In the genomic region with DNA sequence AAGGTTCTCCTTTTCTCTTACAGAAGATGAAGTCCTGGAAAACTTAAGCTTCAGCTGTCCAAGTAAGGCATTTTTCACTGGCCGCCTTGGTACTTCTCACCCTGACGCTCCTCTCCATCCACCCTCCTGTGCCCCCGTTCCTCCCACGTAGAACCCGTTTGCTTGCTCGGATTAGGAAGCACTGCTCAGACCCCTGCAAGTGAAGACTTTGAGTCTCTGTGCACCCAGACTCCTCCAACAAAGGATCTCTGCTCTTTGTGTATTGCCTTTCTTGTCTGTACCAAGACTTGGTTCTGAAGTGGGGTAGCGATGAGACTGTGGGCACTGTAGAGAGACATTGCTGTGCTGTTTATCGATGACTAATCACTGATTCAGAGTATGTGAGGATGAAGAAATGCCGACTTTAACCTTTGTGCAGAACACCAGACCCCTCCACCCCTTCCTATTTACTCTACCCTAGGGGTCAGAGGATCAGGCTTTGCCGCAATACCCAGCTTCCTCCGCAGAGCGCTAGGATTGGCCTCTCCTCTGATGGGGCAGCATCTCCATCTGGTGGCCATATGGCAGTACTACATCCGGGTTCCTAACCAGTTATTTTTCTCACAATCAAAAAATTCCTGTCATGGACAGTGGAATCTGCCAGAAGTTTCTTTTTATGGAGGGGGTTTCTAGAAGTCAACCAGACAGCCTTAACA, we compare ENCODE assay signal across 8 mouse cellular contexts. TPM values are rescaled to one million over a fixed set of nuclear protein-coding genes. Genes with fewer than 3 reads are reported as not detected.
A peak's percentile ranks its signal among the peaks of the same experiment; 100 is the strongest.
DNase-seq lines count a peak whose midpoint lies in the region; ATAC-seq lines count a peak whose summit lies in the region.

No protein-coding gene starts in this region.

- whole genome bisulfite sequencing in forebrain, embryonic 12.5 days: 44% methylated on average over 13 of the region's 13 CpGs
- WGBS in liver, embryonic 16.5 days (ENCODE audit: insufficient replicate concordance): 41% methylated on average over 13 of the region's 13 CpGs
- 55% methylated on average over 13 of the region's 13 CpGs for WGBS in neural tube, embryonic 15.5 days

- H3K9me3 ChIP-seq in forebrain, embryonic 12.5 days: no peaks in the 10 kb centered on the region
- H3K9me3 ChIP-seq in liver, embryonic 16.5 days (replicated peaks; ENCODE audit: control insufficient read depth, low read length): no peaks in the 10 kb centered on the region
- no peaks in the 10 kb centered on the region for H3K9me3 ChIP-seq in neural tube, embryonic 15.5 days (replicated peaks)

- peaks cover 2% of the 10 kb centered on the region; the same call in 1 of the 2 replicates for H3K4me1 ChIP-seq in forebrain, embryonic 12.5 days
- no peaks in the 10 kb centered on the region for H3K4me1 ChIP-seq in liver, embryonic 16.5 days (ENCODE audit: control insufficient read depth, low read depth, low read length)
- peaks cover 5% of the 10 kb centered on the region; the same call in 1 of the 2 replicates for H3K4me1 ChIP-seq in neural tube, embryonic 15.5 days

- peaks cover 5% of the 10 kb centered on the region; the same call in 1 of the 2 replicates for H3K27me3 ChIP-seq in forebrain, embryonic 12.5 days
- no peaks in the 10 kb centered on the region for H3K27me3 ChIP-seq in liver, embryonic 16.5 days (ENCODE audit: control insufficient read depth, insufficient read depth, low read depth, low read length)
- H3K27me3 ChIP-seq in neural tube, embryonic 15.5 days (replicated peaks): peaks cover 4% of the 10 kb centered on the region; the same call in 1 of the 2 replicates

- no peak overlapping the region for H3K4me3 ChIP-seq in forebrain, embryonic 12.5 days (replicated peaks)
- peak overlapping the region; percentile 55 for H3K4me3 ChIP-seq in liver, embryonic 16.5 days (ENCODE audit: low read depth, low read length)
- no peak overlapping the region for H3K4me3 ChIP-seq in neural tube, embryonic 15.5 days (replicated peaks)

- intact Hi-C loops in heart, postnatal 36 days (cut with DNase I): loop anchor here (2.0 kb wide), 3 partner anchors 74 to 200 kb away; no protein-coding TSS in a partner anchor

- ATAC-seq in forebrain, embryonic 12.5 days (ENCODE audit: low FRiP score): peak; percentile 86
- peak; percentile 90 for ATAC-seq in liver, embryonic 16.5 days (ENCODE audit: low read depth)
- ATAC-seq in neural tube, embryonic 15.5 days (ENCODE audit: low FRiP score): peak; percentile 78

- DNase-seq in ES-CJ7 (ENCODE audit: low read depth, low spot score): peak; percentile 68
- DNase-seq in c-Kit-positive CD71-positive TER-119-negative erythroid progenitor cells, embryonic 14.5 days (ENCODE audit: low read depth): peak; percentile 7
- DNase-seq in heart, postnatal 36 days: peak; percentile 60 to 64
- peak; percentile 77 for DNase-seq in layer of hippocampus, adult 11-12 months (ENCODE audit: low spot score)
- peak; percentile 41 for DNase-seq in thymus, postnatal 0 days (ENCODE audit: low spot score)

- H3K27ac ChIP-seq in forebrain, embryonic 12.5 days: no peak overlapping the region
- H3K27ac ChIP-seq in liver, embryonic 16.5 days (ENCODE audit: low read length): peak overlapping the region; percentile 67
- H3K27ac ChIP-seq in neural tube, embryonic 15.5 days (replicated peaks): no peak overlapping the region

- H3K4me2 ChIP-seq in forebrain, embryonic 12.5 days: no peak overlapping the region
- H3K4me2 ChIP-seq in liver, embryonic 16.5 days (ENCODE audit: low read depth, low read length): peak overlapping the region; percentile 40; the same call in 1 of the 2 replicates
- 0 out of 2 replicates have a peak overlapping the region, but pooled peaks have one; percentile 19 for H3K4me2 ChIP-seq in neural tube, embryonic 15.5 days

- no peak overlapping the region for H3K9ac ChIP-seq in forebrain, embryonic 12.5 days
- peak overlapping the region; percentile 36; the same call in 1 of the 2 replicates for H3K9ac ChIP-seq in liver, embryonic 16.5 days (ENCODE audit: low read depth, low read length)
- no peak overlapping the region for H3K9ac ChIP-seq in neural tube, embryonic 15.5 days (replicated peaks)

- H3K36me3 ChIP-seq in forebrain, embryonic 12.5 days (replicated peaks): no peaks in the 10 kb centered on the region
- no peaks in the 10 kb centered on the region for H3K36me3 ChIP-seq in liver, embryonic 16.5 days (ENCODE audit: control insufficient read depth, insufficient read depth)
- no peaks in the 10 kb centered on the region for H3K36me3 ChIP-seq in neural tube, embryonic 15.5 days

RNA-seq across cellular contexts. Expression of a gene that starts 0.9 kb away (rescaled TPM):
- not detected in 2 replicates for polyA plus RNA-seq in forebrain, embryonic 12.5 days (2016; fragmentation: Nextera tagmentation; extraction: Ambion mirVana)
- total RNA-seq in heart, postnatal 36 days (2021): not detected
- 167 and 194 TPM in 2 replicates for polyA plus RNA-seq in liver, embryonic 16.5 days (2015; fragmentation: Nextera tagmentation; extraction: Ambion mirVana)
- 0.05 and 0.51 TPM in 2 replicates for polyA plus RNA-seq in neural tube, embryonic 15.5 days (2015; fragmentation: Nextera tagmentation; extraction: Ambion mirVana)
- 0.05 and 0.08 TPM in 2 replicates for polyA plus RNA-seq in thymus, postnatal 0 days (2015; fragmentation: Nextera tagmentation; extraction: Ambion mirVana)

Comparison
In these comparisons a context has a peak if more than half of its experiments do, and no peak if none do; other contexts are left out.
1. DNase-seq: peak in every context shown above with its lines; median percentile 77 in layer of hippocampus, adult 11-12 months; 68 in ES-CJ7; 62 in heart, postnatal 36 days; 41 in thymus, postnatal 0 days; 7 in c-Kit-positive CD71-positive TER-119-negative erythroid progenitor cells, embryonic 14.5 days.
2. RNA of a gene that starts 0.9 kb away (polyA plus RNA-seq): 167 to 194 TPM in liver, embryonic 16.5 days; 0.05 to 0.08 TPM in thymus, postnatal 0 days, 0.05 to 0.51 TPM in neural tube, embryonic 15.5 days and not detected in forebrain, embryonic 12.5 days; every median in the first group is over 100 times any median in the second.
3. Peak in every context shown above with its lines, with median percentiles within 50 percentile points of each other: ATAC-seq.